Mouse (Mus musculus): ENCODE data around the gene Acin1. TPM values are rescaled to one million over a fixed set of nuclear protein-coding genes. Genes with fewer than 3 reads are reported as not detected.

Acin1 gene
- polyA plus RNA-seq, 1 experiment from 2014 or later = 90.1 TPM

- Histone ChIP-seq H3K27ac (no peak overlapping the region), H3K4me1 (replicated peaks; ENCODE audit: insufficient read depth, low read length) (no peaks in the 10 kb centered on the region), H3K9me3 (replicated peaks; ENCODE audit: low read length) (no peaks in the 10 kb centered on the region), H3K9ac (ENCODE audit: low read depth, low read length) (no peak overlapping the region), H3K36me3 (ENCODE audit: insufficient read depth, low read length) (0 out of 2 replicates have a peak, but pooled peaks cover 3% of the 10 kb centered on the region), H3K27me3 (ENCODE audit: insufficient read depth, low read length) (no peaks in the 10 kb centered on the region), H3K4me2 (ENCODE audit: low read length) (no peak overlapping the region), H3K4me3 (replicated peaks; ENCODE audit: low read depth, low read length) (no peak overlapping the region)
- ATAC-seq (replicated peaks; ENCODE audit: low FRiP score, low read depth) (no peak), DNase-seq (ENCODE audit: low spot score) (no peak)
- TF ChIP-seq CTCF (IDR thresholded peaks at IDR 0.05; ENCODE audit: low read depth) = no peak
- 74% methylated on average over 5 of the region's 5 CpGs for WGBS
Observed at GRCm38 (mm10) chr14:54727565-54727964, 40.8 kb upstream of the Acin1 start.

- H3K4me2 ChIP-seq (ENCODE audit: low read length) = no peak overlapping the region
- no peaks in the 10 kb centered on the region for H3K9me3 ChIP-seq (replicated peaks; ENCODE audit: low read length)
- no peak overlapping the region for H3K27ac ChIP-seq
- no peak for TF ChIP-seq CTCF (IDR thresholded peaks at IDR 0.05; ENCODE audit: low read depth)
- H3K4me1 ChIP-seq (replicated peaks; ENCODE audit: insufficient read depth, low read length) = no peaks in the 10 kb centered on the region
- WGBS = 80% methylated on average over 6 of the region's 6 CpGs
- no peak overlapping the region for H3K4me3 ChIP-seq (replicated peaks; ENCODE audit: low read depth, low read length)
- H3K27me3 ChIP-seq (ENCODE audit: insufficient read depth, low read length) = no peaks in the 10 kb centered on the region
- no peak for ATAC-seq (replicated peaks; ENCODE audit: low FRiP score, low read depth)
- no peak for DNase-seq (ENCODE audit: low spot score)
- H3K36me3 ChIP-seq (ENCODE audit: insufficient read depth, low read length) = 0 out of 2 replicates have a peak, but pooled peaks cover 3% of the 10 kb centered on the region
- no peak overlapping the region for H3K9ac ChIP-seq (ENCODE audit: low read depth, low read length)
Observed at GRCm38 (mm10) chr14:54724049-54724448, 37.3 kb upstream of the Acin1 start.

GRCm38 (mm10) chr14:54721711-54722110 is 35.0 kb upstream of the Acin1 start:
- Histone ChIP-seq H3K27me3 (ENCODE audit: insufficient read depth, low read length) (no peaks in the 10 kb centered on the region), H3K27ac (no peak overlapping the region), H3K36me3 (ENCODE audit: insufficient read depth, low read length) (0 out of 2 replicates have a peak, but pooled peaks cover 3% of the 10 kb centered on the region), H3K9me3 (replicated peaks; ENCODE audit: low read length) (no peaks in the 10 kb centered on the region), H3K4me2 (ENCODE audit: low read length) (no peak overlapping the region), H3K9ac (ENCODE audit: low read depth, low read length) (no peak overlapping the region), H3K4me1 (replicated peaks; ENCODE audit: insufficient read depth, low read length) (no peaks in the 10 kb centered on the region), H3K4me3 (replicated peaks; ENCODE audit: low read depth, low read length) (no peak overlapping the region)
- no peak for TF ChIP-seq CTCF (IDR thresholded peaks at IDR 0.05; ENCODE audit: low read depth)
- DNase-seq (ENCODE audit: low spot score) = no peak
- WGBS = 82% methylated on average over 10 of the region's 10 CpGs
- ATAC-seq (replicated peaks; ENCODE audit: low FRiP score, low read depth) = no peak

- DNase-seq (ENCODE audit: low spot score) = no peak
- H3K27me3 ChIP-seq (ENCODE audit: insufficient read depth, low read length) = no peaks in the 10 kb centered on the region
- H3K36me3 ChIP-seq (ENCODE audit: insufficient read depth, low read length) = 0 out of 2 replicates have a peak, but pooled peaks cover 3% of the 10 kb centered on the region
- no peak for ATAC-seq (replicated peaks; ENCODE audit: low FRiP score, low read depth)
- H3K4me1 ChIP-seq (replicated peaks; ENCODE audit: insufficient read depth, low read length) = no peaks in the 10 kb centered on the region
- H3K4me3 ChIP-seq (replicated peaks; ENCODE audit: low read depth, low read length) = no peak overlapping the region
- no peak overlapping the region for H3K27ac ChIP-seq
- no peaks in the 10 kb centered on the region for H3K9me3 ChIP-seq (replicated peaks; ENCODE audit: low read length)
- WGBS = 83% methylated on average over 7 of the region's 7 CpGs
- no peak overlapping the region for H3K9ac ChIP-seq (ENCODE audit: low read depth, low read length)
- no peak for TF ChIP-seq CTCF (IDR thresholded peaks at IDR 0.05; ENCODE audit: low read depth)
- no peak overlapping the region for H3K4me2 ChIP-seq (ENCODE audit: low read length)
Observed at GRCm38 (mm10) chr14:54720654-54721350, 34.1 kb upstream of the Acin1 start.

GRCm38 (mm10) chr14:54720041-54720440 is 33.3 kb upstream of the Acin1 start:
- no peaks in the 10 kb centered on the region for H3K36me3 ChIP-seq (ENCODE audit: insufficient read depth, low read length)
- H3K9ac ChIP-seq (ENCODE audit: low read depth, low read length) = no peak overlapping the region
- WGBS = 93% methylated on average over 11 of the region's 11 CpGs
- 0 out of 2 replicates have a peak, but pooled peaks cover 3% of the 10 kb centered on the region for H3K4me1 ChIP-seq (replicated peaks; ENCODE audit: insufficient read depth, low read length)
- H3K4me3 ChIP-seq (replicated peaks; ENCODE audit: low read depth, low read length) = no peak overlapping the region
- no peaks in the 10 kb centered on the region for H3K9me3 ChIP-seq (replicated peaks; ENCODE audit: low read length)
- TF ChIP-seq CTCF (IDR thresholded peaks at IDR 0.05; ENCODE audit: low read depth) = no peak
- no peak for DNase-seq (ENCODE audit: low spot score)
- H3K27me3 ChIP-seq (ENCODE audit: insufficient read depth, low read length) = no peaks in the 10 kb centered on the region
- H3K4me2 ChIP-seq (ENCODE audit: low read length) = no peak overlapping the region
- H3K27ac ChIP-seq = no peak overlapping the region
- no peak for ATAC-seq (replicated peaks; ENCODE audit: low FRiP score, low read depth)

- DNase-seq (ENCODE audit: low spot score) = no peak
- Histone ChIP-seq H3K4me1 (replicated peaks; ENCODE audit: insufficient read depth, low read length) (0 out of 2 replicates have a peak, but pooled peaks cover 4% of the 10 kb centered on the region), H3K4me2 (ENCODE audit: low read length) (0 out of 2 replicates have a peak overlapping the region, but pooled peaks have one; percentile 49), H3K27me3 (ENCODE audit: insufficient read depth, low read length) (no peaks in the 10 kb centered on the region), H3K4me3 (replicated peaks; ENCODE audit: low read depth, low read length) (no peak overlapping the region), H3K27ac (no peak overlapping the region; the same call in 1 of the 2 replicates), H3K9ac (ENCODE audit: low read depth, low read length) (no peak overlapping the region), H3K36me3 (ENCODE audit: insufficient read depth, low read length) (no peaks in the 10 kb centered on the region), H3K9me3 (replicated peaks; ENCODE audit: low read length) (no peaks in the 10 kb centered on the region)
- WGBS = 81% methylated on average over 1 of the region's 1 CpGs
- no peak for ATAC-seq (replicated peaks; ENCODE audit: low FRiP score, low read depth)
- no peak for TF ChIP-seq CTCF (IDR thresholded peaks at IDR 0.05; ENCODE audit: low read depth)
Observed at GRCm38 (mm10) chr14:54715402-54715801, 28.7 kb upstream of the Acin1 start.
